Mouse (Mus musculus) kidney, adult 2 months (tissue): ENCODE results near the gene Rad17.

Experiments
- CTCF ChIP-seq: fragments of 200-500 bp; conservative IDR thresholded peaks from 2 replicates; pipeline ENCODE4 v1.5.1; 2011; ENCODE audit warnings: low read depth, mild to moderate bottlenecking, control low read depth, low read length, moderate library complexity, mixed read lengths; ENCODE audit not compliant: insufficient read depth, insufficient read length
- POLR2A ChIP-seq: fragments of 200-500 bp; IDR thresholded peaks from one replicate; pipeline ENCODE4 v1.6.1; 2011; ENCODE audit warnings: low read depth, low read length, control low read depth

GRCm38 (mm10) chr13:100594041-100594792 lies 56.6 kb downstream of the Rad17 start:
- TF ChIP-seq CTCF (no peak), POLR2A (no peak)
